Mouse (Mus musculus): ENCODE measurements around the gene Gm14226. TPM values are rescaled to one million over a fixed set of nuclear protein-coding genes. Genes with fewer than 3 reads are reported as not detected.

Gene Gm14226
- polyA plus RNA-seq, 1 experiment = not detected

GRCm38 (mm10) chr2:155054672-155055071 lies 36.6 kb downstream of the Gm14226 start:
- no peak overlapping the region for H3ac ChIP-seq (ENCODE audit: control insufficient read depth, insufficient read length)
- no peaks in the 10 kb centered on the region for H3K36me3 ChIP-seq (ENCODE audit: control insufficient read depth, insufficient read depth)
- H3K4me3 ChIP-seq = no peak overlapping the region
- H3K27me3 ChIP-seq (ENCODE audit: control insufficient read depth, insufficient read depth, insufficient read length) = no peaks in the 10 kb centered on the region
- no peak overlapping the region for H3K4me2 ChIP-seq (ENCODE audit: low read depth)
- TF ChIP-seq MYOG (IDR thresholded peaks at IDR 0.05; ENCODE audit: control insufficient read depth in 1 of 3, insufficient read depth in 1 of 3, insufficient read length in 2 of 3, low read depth in 2 of 3) (no peak), CEBPB (IDR thresholded peaks at IDR 0.05; ENCODE audit: insufficient read depth, poor library complexity, severe bottlenecking) (no peak), REST (IDR thresholded peaks at IDR 0.05; ENCODE audit: insufficient read depth, insufficient read length) (no peak), USF1 (IDR thresholded peaks at IDR 0.05; ENCODE audit: low read depth) (no peak), POLR2AphosphoS2 (IDR thresholded peaks at IDR 0.05; ENCODE audit: insufficient read length, low read depth) (no peak), POLR2A (IDR thresholded peaks at IDR 0.05; ENCODE audit: insufficient read length, low read depth) (no peak), SRF (IDR thresholded peaks at IDR 0.05; ENCODE audit: control insufficient read depth, insufficient read length, low read depth) (no peak), MAX (IDR thresholded peaks at IDR 0.05; ENCODE audit: low read depth) (no peak), E2F4 (IDR thresholded peaks at IDR 0.05; ENCODE audit: insufficient read depth) (no peak), TCF3 (IDR thresholded peaks at IDR 0.05; ENCODE audit: insufficient read length, low read depth) (no peak), TCF12 (IDR thresholded peaks at IDR 0.05; ENCODE audit: insufficient read depth, poor library complexity, severe bottlenecking) (no peak), MYOD1 (IDR thresholded peaks at IDR 0.05; ENCODE audit: control insufficient read depth in 1 of 3, insufficient read length in 2 of 3, low read depth in 2 of 3) (no peak)
- H3K79me2 ChIP-seq (ENCODE audit: control insufficient read depth, insufficient read depth) = no peaks in the 10 kb centered on the region

GRCm38 (mm10) chr2:155056076-155056578 lies 38.1 kb downstream of the Gm14226 start:
- Histone ChIP-seq H3ac (ENCODE audit: control insufficient read depth, insufficient read length) (no peak overlapping the region), H3K36me3 (ENCODE audit: control insufficient read depth, insufficient read depth) (no peaks in the 10 kb centered on the region), H3K79me2 (ENCODE audit: control insufficient read depth, insufficient read depth) (no peaks in the 10 kb centered on the region), H3K27me3 (ENCODE audit: control insufficient read depth, insufficient read depth, insufficient read length) (no peaks in the 10 kb centered on the region), H3K4me3 (no peak overlapping the region), H3K4me2 (ENCODE audit: low read depth) (no peak overlapping the region)
- TF ChIP-seq TCF12 (IDR thresholded peaks at IDR 0.05; ENCODE audit: insufficient read depth, poor library complexity, severe bottlenecking) = no peak
- TF ChIP-seq CEBPB (IDR thresholded peaks at IDR 0.05; ENCODE audit: insufficient read depth, poor library complexity, severe bottlenecking) = no peak
- TF ChIP-seq POLR2A (IDR thresholded peaks at IDR 0.05; ENCODE audit: insufficient read length, low read depth) = no peak
- no peak for TF ChIP-seq MYOD1 (IDR thresholded peaks at IDR 0.05; ENCODE audit: control insufficient read depth in 1 of 3, insufficient read length in 2 of 3, low read depth in 2 of 3)
- no peak for TF ChIP-seq USF1 (IDR thresholded peaks at IDR 0.05; ENCODE audit: low read depth)

DNA sequence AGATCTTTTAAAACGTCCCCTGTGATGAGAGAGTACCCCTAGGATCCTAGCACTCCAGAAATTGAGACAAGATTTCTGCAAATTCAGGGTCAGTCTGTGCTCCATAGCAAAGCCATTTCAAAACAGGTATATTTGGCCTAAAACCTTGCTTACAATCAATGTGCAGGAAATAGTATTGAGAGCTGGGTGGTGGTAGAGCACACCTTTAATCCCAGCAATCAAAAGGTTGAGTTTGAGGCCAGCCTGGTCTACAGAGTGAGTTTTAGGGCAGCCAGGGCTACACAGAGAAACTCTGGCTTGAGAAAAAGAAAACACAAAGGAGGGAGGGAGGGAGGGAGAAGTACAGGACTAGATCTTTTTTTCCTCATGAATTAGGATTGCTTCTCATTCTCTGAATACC lies 39.3 kb downstream of the Gm14226 start:
- Histone ChIP-seq H3K27me3 (ENCODE audit: control insufficient read depth, insufficient read depth, insufficient read length) (no peaks in the 10 kb centered on the region), H3K79me2 (ENCODE audit: control insufficient read depth, insufficient read depth) (no peaks in the 10 kb centered on the region), H3K4me3 (no peak overlapping the region), H3K36me3 (ENCODE audit: control insufficient read depth, insufficient read depth) (peaks cover 2% of the 10 kb centered on the region), H3K4me2 (ENCODE audit: low read depth) (no peak overlapping the region), H3ac (ENCODE audit: control insufficient read depth, insufficient read length) (no peak overlapping the region)
- TF ChIP-seq SRF (IDR thresholded peaks at IDR 0.05; ENCODE audit: control insufficient read depth, insufficient read length, low read depth) (no peak), POLR2A (IDR thresholded peaks at IDR 0.05; ENCODE audit: insufficient read length, low read depth) (no peak), CEBPB (IDR thresholded peaks at IDR 0.05; ENCODE audit: insufficient read depth, poor library complexity, severe bottlenecking) (no peak), USF1 (IDR thresholded peaks at IDR 0.05; ENCODE audit: low read depth) (no peak), POLR2AphosphoS2 (IDR thresholded peaks at IDR 0.05; ENCODE audit: insufficient read length, low read depth) (no peak), E2F4 (IDR thresholded peaks at IDR 0.05; ENCODE audit: insufficient read depth) (no peak), MYOD1 (IDR thresholded peaks at IDR 0.05; ENCODE audit: control insufficient read depth in 1 of 3, insufficient read length in 2 of 3, low read depth in 2 of 3) (no peak), REST (IDR thresholded peaks at IDR 0.05; ENCODE audit: insufficient read depth, insufficient read length) (no peak), MYOG (IDR thresholded peaks at IDR 0.05; ENCODE audit: control insufficient read depth in 1 of 3, insufficient read depth in 1 of 3, insufficient read length in 2 of 3, low read depth in 2 of 3) (no peak), MAX (IDR thresholded peaks at IDR 0.05; ENCODE audit: low read depth) (no peak), TCF3 (IDR thresholded peaks at IDR 0.05; ENCODE audit: insufficient read length, low read depth) (no peak), TCF12 (IDR thresholded peaks at IDR 0.05; ENCODE audit: insufficient read depth, poor library complexity, severe bottlenecking) (no peak)

GRCm38 (mm10) chr2:155071027-155071426 lies 53.0 kb downstream of the Gm14226 start:
- Histone ChIP-seq H3ac (ENCODE audit: control insufficient read depth, insufficient read length) (no peak overlapping the region), H3K27me3 (ENCODE audit: control insufficient read depth, insufficient read depth, insufficient read length) (no peaks in the 10 kb centered on the region), H3K36me3 (ENCODE audit: control insufficient read depth, insufficient read depth) (peaks cover 4% of the 10 kb centered on the region), H3K4me2 (ENCODE audit: low read depth) (no peak overlapping the region), H3K4me3 (no peak overlapping the region), H3K79me2 (ENCODE audit: control insufficient read depth, insufficient read depth) (peaks cover 43% of the 10 kb centered on the region)
- TF ChIP-seq POLR2AphosphoS2 (IDR thresholded peaks at IDR 0.05; ENCODE audit: insufficient read length, low read depth) (no peak), TCF12 (IDR thresholded peaks at IDR 0.05; ENCODE audit: insufficient read depth, poor library complexity, severe bottlenecking) (no peak)

- Histone ChIP-seq H3K4me3 (peak overlapping the region; percentile 53), H3ac (ENCODE audit: control insufficient read depth, insufficient read length) (no peak overlapping the region), H3K36me3 (ENCODE audit: control insufficient read depth, insufficient read depth) (no peaks in the 10 kb centered on the region), H3K4me2 (ENCODE audit: low read depth) (peak overlapping the region; percentile 96), H3K79me2 (ENCODE audit: control insufficient read depth, insufficient read depth) (peaks cover 43% of the 10 kb centered on the region), H3K27me3 (ENCODE audit: control insufficient read depth, insufficient read depth, insufficient read length) (no peaks in the 10 kb centered on the region)
- TF ChIP-seq E2F4 (IDR thresholded peaks at IDR 0.05; ENCODE audit: insufficient read depth) (no peak), MYOD1 (IDR thresholded peaks at IDR 0.05; ENCODE audit: control insufficient read depth in 1 of 3, insufficient read length in 2 of 3, low read depth in 2 of 3) (no peak), POLR2A (IDR thresholded peaks at IDR 0.05; ENCODE audit: insufficient read length, low read depth) (no peak), REST (IDR thresholded peaks at IDR 0.05; ENCODE audit: insufficient read depth, insufficient read length) (no peak), MAX (IDR thresholded peaks at IDR 0.05; ENCODE audit: low read depth) (no peak), MYOG (IDR thresholded peaks at IDR 0.05; ENCODE audit: control insufficient read depth in 1 of 3, insufficient read depth in 1 of 3, insufficient read length in 2 of 3, low read depth in 2 of 3) (no peak), SRF (IDR thresholded peaks at IDR 0.05; ENCODE audit: control insufficient read depth, insufficient read length, low read depth) (no peak), TCF12 (IDR thresholded peaks at IDR 0.05; ENCODE audit: insufficient read depth, poor library complexity, severe bottlenecking) (no peak), USF1 (IDR thresholded peaks at IDR 0.05; ENCODE audit: low read depth) (no peak), TCF3 (IDR thresholded peaks at IDR 0.05; ENCODE audit: insufficient read length, low read depth) (no peak), CEBPB (IDR thresholded peaks at IDR 0.05; ENCODE audit: insufficient read depth, poor library complexity, severe bottlenecking) (no peak), POLR2AphosphoS2 (IDR thresholded peaks at IDR 0.05; ENCODE audit: insufficient read length, low read depth) (no peak)
These were observed 54.5 kb downstream of the Gm14226 start for GRCm38 (mm10) chr2:155072353-155073145.
